In genomic region chr2:141434731-141435570, GRCm38 (mm10) we compare ENCODE assay signal across 9 mouse cellular contexts.
A peak's percentile ranks its signal among the peaks of the same experiment; 100 is the strongest.
DNase-seq lines count a peak whose midpoint lies in the region; ATAC-seq lines count a peak whose summit lies in the region.
"Had no signal": no experiment of that assay in that cellular context is flagged by ENCODE, and none has a peak within 500 bp of the region (broad histone marks: within the 10 kb centered on the region; RNA-seq: fewer than 3 reads in every experiment).

No protein-coding gene starts in this region.

- no peak overlapping the region for H3K9ac ChIP-seq in midbrain, embryonic 11.5 days (ENCODE audit: low read length)
- no peak overlapping the region for H3K9ac ChIP-seq in midbrain, embryonic 16.5 days (ENCODE audit: low read depth, low read length)
- H3K9ac ChIP-seq: limb, embryonic 15.5 days had no signal

- intact Hi-C loops in heart, postnatal 25 days (cut with DNase I), result no loop called here

- H3K27me3 ChIP-seq in midbrain, embryonic 11.5 days (ENCODE audit: control insufficient read depth, insufficient read depth, low read length), result no peaks in the 10 kb centered on the region
- no peaks in the 10 kb centered on the region for H3K27me3 ChIP-seq in midbrain, embryonic 16.5 days (ENCODE audit: control insufficient read depth, insufficient read depth, low read depth, low read length)
- H3K27me3 ChIP-seq: limb, embryonic 15.5 days had no signal

- H3K4me1 ChIP-seq in midbrain, embryonic 11.5 days (ENCODE audit: control insufficient read depth, insufficient read depth, low read length), result no peaks in the 10 kb centered on the region
- H3K4me1 ChIP-seq in midbrain, embryonic 16.5 days (ENCODE audit: control insufficient read depth, insufficient read depth, low read length), result no peaks in the 10 kb centered on the region
- H3K4me1 ChIP-seq: limb, embryonic 15.5 days had no signal

- no peak overlapping the region for H3K4me3 ChIP-seq in midbrain, embryonic 11.5 days (ENCODE audit: low read depth, low read length)
- no peak overlapping the region for H3K4me3 ChIP-seq in midbrain, embryonic 16.5 days (ENCODE audit: low read depth, low read length)
- H3K4me3 ChIP-seq: limb, embryonic 15.5 days had no signal

- ATAC-seq in midbrain, embryonic 11.5 days (ENCODE audit: low FRiP score), result no peak
- no peak for ATAC-seq in midbrain, embryonic 16.5 days
- ATAC-seq in CD4-positive, CD25-positive, alpha-beta regulatory T cell, adult 4 months, result no peak

- H3K27ac ChIP-seq in midbrain, embryonic 11.5 days (ENCODE audit: low read depth, low read length), result no peak overlapping the region
- H3K27ac ChIP-seq in midbrain, embryonic 16.5 days (ENCODE audit: low read length), result no peak overlapping the region
- H3K27ac ChIP-seq: limb, embryonic 15.5 days had no signal

- DNase-seq in midbrain, embryonic 11.5 days (ENCODE audit: low spot score, missing footprints), result peak; percentile 80
- peak; percentile 74 to 83 for DNase-seq in cerebellum, postnatal 14 days
- DNase-seq in kidney, postnatal 36 days, result peak; percentile 13 to 28
- DNase-seq in lung, postnatal 14 days, result peak; percentile 13
- DNase-seq in heart, postnatal 25 days (ENCODE audit: low spot score), result no peak
- no peak for DNase-seq in urinary bladder, postnatal 10 days (ENCODE audit: low spot score)

- no peaks in the 10 kb centered on the region for H3K9me3 ChIP-seq in midbrain, embryonic 11.5 days (ENCODE audit: control insufficient read depth, low read length)
- H3K9me3 ChIP-seq in midbrain, embryonic 16.5 days (replicated peaks; ENCODE audit: control insufficient read depth, low read length, poor library complexity, severe bottlenecking), result no peaks in the 10 kb centered on the region
- H3K9me3 ChIP-seq: limb, embryonic 15.5 days had no signal

- WGBS in midbrain, embryonic 11.5 days, result 70% methylated on average over 16 of the region's 16 CpGs
- WGBS in midbrain, embryonic 16.5 days, result 49% methylated on average over 16 of the region's 16 CpGs

- no peak overlapping the region for H3K4me2 ChIP-seq in midbrain, embryonic 11.5 days
- no peak overlapping the region for H3K4me2 ChIP-seq in midbrain, embryonic 16.5 days (ENCODE audit: low read length)
- H3K4me2 ChIP-seq: limb, embryonic 15.5 days had no signal

- H3K36me3 ChIP-seq in midbrain, embryonic 11.5 days (ENCODE audit: control insufficient read depth, insufficient read depth, low read length), result no peaks in the 10 kb centered on the region
- no peaks in the 10 kb centered on the region for H3K36me3 ChIP-seq in midbrain, embryonic 16.5 days (ENCODE audit: control insufficient read depth, insufficient read depth, low read length)
- H3K36me3 ChIP-seq: limb, embryonic 15.5 days had no signal

Comparison
In these comparisons a context has a peak if more than half of its experiments do, and no peak if none do; other contexts are left out.
1. DNase-seq: peak in midbrain, embryonic 11.5 days (single experiment), cerebellum, postnatal 14 days (2 of 2), kidney, postnatal 36 days (2 of 2) and lung, postnatal 14 days (single experiment); none in heart, postnatal 25 days (single experiment) and urinary bladder, postnatal 10 days (single experiment).